Mouse (Mus musculus): ENCODE data around the gene Lrp2. TPM values are rescaled to one million over a fixed set of nuclear protein-coding genes. Genes with fewer than 3 reads are reported as not detected.
A peak's percentile ranks its signal among the peaks of the same experiment; 100 is the strongest.

Lrp2 gene
- polyA plus RNA-seq, 1 experiment from 2014 or later: 1.2 TPM

GRCm38 (mm10) chr2:69580091-69580490 is 5.8 kb downstream of the Lrp2 start:
- 93% methylated on average over 2 of the region's 2 CpGs for whole genome bisulfite sequencing
- H3K4me2 ChIP-seq: no peak overlapping the region
- no peak overlapping the region for H3K27ac ChIP-seq
- no peak overlapping the region for H3K4me3 ChIP-seq
- H3K27me3 ChIP-seq (replicated peaks): peaks cover 15% of the 10 kb centered on the region
- no peaks in the 10 kb centered on the region for H3K36me3 ChIP-seq (replicated peaks)
- H3K9me3 ChIP-seq: no peaks in the 10 kb centered on the region
- H3K9ac ChIP-seq: no peak overlapping the region
- no peak for ATAC-seq (replicated peaks)
- H3K4me1 ChIP-seq: peaks cover 9% of the 10 kb centered on the region

DNA sequence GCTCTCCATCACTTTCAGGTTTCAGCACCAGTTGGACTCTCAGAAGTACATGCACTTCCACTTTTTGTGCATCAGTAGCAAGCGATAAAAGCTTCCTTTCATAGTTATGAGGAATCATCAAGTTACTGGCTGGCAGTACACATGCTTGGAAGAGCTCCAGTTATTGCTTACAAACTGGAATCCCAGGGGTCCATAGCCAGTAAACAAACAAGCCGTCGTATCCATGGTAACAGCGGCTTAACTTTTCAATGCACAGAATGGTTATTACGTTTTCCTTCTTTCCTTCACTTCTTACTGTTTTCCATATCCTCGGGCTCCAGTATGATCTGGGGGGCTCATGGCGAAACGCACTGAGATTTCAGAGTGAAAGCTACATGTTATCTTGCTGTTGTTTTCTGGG is 7.7 kb downstream of the Lrp2 start:
- H3K36me3 ChIP-seq (replicated peaks): no peaks in the 10 kb centered on the region
- WGBS: 67% methylated on average over 8 of the region's 8 CpGs
- no peak overlapping the region for H3K9ac ChIP-seq
- no peak overlapping the region for H3K4me3 ChIP-seq
- H3K4me1 ChIP-seq: no peaks in the 10 kb centered on the region
- H3K27me3 ChIP-seq (replicated peaks): peaks cover 8% of the 10 kb centered on the region
- no peak for ATAC-seq (replicated peaks)
- H3K27ac ChIP-seq: no peak overlapping the region
- no peak overlapping the region for H3K4me2 ChIP-seq
- no peaks in the 10 kb centered on the region for H3K9me3 ChIP-seq

- no peaks in the 10 kb centered on the region for H3K27me3 ChIP-seq (replicated peaks)
- no peaks in the 10 kb centered on the region for H3K4me1 ChIP-seq
- H3K9me3 ChIP-seq: no peaks in the 10 kb centered on the region
- WGBS: 94% methylated on average over 1 of the region's 1 CpGs
- no peak overlapping the region for H3K27ac ChIP-seq
- H3K36me3 ChIP-seq (replicated peaks): no peaks in the 10 kb centered on the region
- H3K4me3 ChIP-seq: no peak overlapping the region
- H3K9ac ChIP-seq: no peak overlapping the region
- ATAC-seq (replicated peaks): no peak
- H3K4me2 ChIP-seq: no peak overlapping the region
These were observed 9.3 kb downstream of the Lrp2 start for GRCm38 (mm10) chr2:69576531-69576930.

GRCm38 (mm10) chr2:69574934-69575333 is 10.9 kb downstream of the Lrp2 start:
- no peaks in the 10 kb centered on the region for H3K9me3 ChIP-seq
- ATAC-seq (replicated peaks): no peak
- no peaks in the 10 kb centered on the region for H3K27me3 ChIP-seq (replicated peaks)
- H3K27ac ChIP-seq: no peak overlapping the region
- H3K36me3 ChIP-seq (replicated peaks): no peaks in the 10 kb centered on the region
- 64% methylated on average over 6 of the region's 6 CpGs for WGBS
- no peaks in the 10 kb centered on the region for H3K4me1 ChIP-seq
- H3K4me3 ChIP-seq: no peak overlapping the region
- H3K9ac ChIP-seq: no peak overlapping the region
- no peak overlapping the region for H3K4me2 ChIP-seq

GRCm38 (mm10) chr2:69574261-69574660 is 11.6 kb downstream of the Lrp2 start:
- no peaks in the 10 kb centered on the region for H3K9me3 ChIP-seq
- no peaks in the 10 kb centered on the region for H3K4me1 ChIP-seq
- H3K27me3 ChIP-seq (replicated peaks): no peaks in the 10 kb centered on the region
- H3K4me2 ChIP-seq: no peak overlapping the region
- H3K4me3 ChIP-seq: no peak overlapping the region
- no peak overlapping the region for H3K9ac ChIP-seq
- no peaks in the 10 kb centered on the region for H3K36me3 ChIP-seq (replicated peaks)
- WGBS: 81% methylated on average over 3 of the region's 3 CpGs
- ATAC-seq (replicated peaks): no peak
- no peak overlapping the region for H3K27ac ChIP-seq

DNA sequence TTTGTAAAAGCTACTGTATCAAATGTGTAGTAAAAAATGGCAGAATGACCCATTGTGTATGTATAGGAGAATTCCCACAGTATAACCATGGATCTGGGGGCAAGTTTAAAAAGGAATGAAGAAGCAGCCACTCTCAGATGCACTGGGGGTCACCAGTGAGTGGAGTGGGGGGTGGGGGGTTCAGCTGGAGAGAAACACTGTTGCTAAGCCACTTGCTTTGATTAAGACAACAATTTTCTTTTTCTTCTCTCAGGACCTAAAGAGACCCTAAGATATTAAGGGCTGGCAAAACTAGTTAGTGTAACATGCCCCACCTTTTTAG is 12.2 kb downstream of the Lrp2 start:
- H3K4me2 ChIP-seq: no peak overlapping the region
- H3K27me3 ChIP-seq (replicated peaks): no peaks in the 10 kb centered on the region
- H3K36me3 ChIP-seq (replicated peaks): no peaks in the 10 kb centered on the region
- H3K27ac ChIP-seq: no peak overlapping the region
- no peak overlapping the region for H3K4me3 ChIP-seq
- no peaks in the 10 kb centered on the region for H3K4me1 ChIP-seq
- ATAC-seq (replicated peaks): no peak
- H3K9me3 ChIP-seq: no peaks in the 10 kb centered on the region
- no peak overlapping the region for H3K9ac ChIP-seq

DNA sequence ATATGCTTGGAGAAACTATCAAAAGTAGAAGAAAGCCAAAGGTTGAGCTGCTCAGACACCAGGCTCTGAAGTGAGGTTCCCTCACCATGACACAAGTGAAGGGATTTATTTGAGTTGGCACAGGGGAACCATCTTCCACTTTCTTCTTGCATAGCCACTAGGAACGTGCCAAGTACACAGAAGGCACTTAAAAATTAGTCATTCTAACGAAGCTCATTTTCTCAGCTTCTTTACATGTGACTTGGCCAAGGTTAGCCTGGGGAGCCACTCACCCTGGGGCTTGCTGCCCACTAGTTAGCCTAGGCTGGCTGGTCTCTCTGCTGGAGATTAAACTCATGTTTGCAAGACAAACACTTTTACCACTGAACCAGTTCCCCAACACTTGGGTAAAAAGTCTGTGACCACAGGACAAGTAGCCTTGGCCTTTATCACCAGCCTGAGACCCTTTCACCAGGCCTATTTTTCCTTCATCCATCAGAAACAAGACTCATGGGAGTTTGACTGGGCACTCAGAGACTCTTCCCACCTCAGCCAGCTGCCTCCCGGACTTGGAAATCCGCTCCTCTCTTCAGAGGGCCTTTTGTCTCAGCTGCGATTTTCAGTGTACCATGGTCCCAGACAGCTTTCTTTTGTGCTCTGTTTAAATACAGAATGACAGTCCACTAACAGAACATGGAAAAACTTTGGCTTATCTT is 12.7 kb downstream of the Lrp2 start:
- no peaks in the 10 kb centered on the region for H3K4me1 ChIP-seq
- no peaks in the 10 kb centered on the region for H3K9me3 ChIP-seq
- H3K4me3 ChIP-seq: no peak overlapping the region
- no peak overlapping the region for H3K4me2 ChIP-seq
- no peaks in the 10 kb centered on the region for H3K27me3 ChIP-seq (replicated peaks)
- no peaks in the 10 kb centered on the region for H3K36me3 ChIP-seq (replicated peaks)
- 0 out of 2 replicates have a peak overlapping the region, but pooled peaks have one; percentile 41 for H3K27ac ChIP-seq
- no peak for ATAC-seq (replicated peaks)
- H3K9ac ChIP-seq: no peak overlapping the region
- 48% methylated on average over 5 of the region's 5 CpGs for WGBS

DNA sequence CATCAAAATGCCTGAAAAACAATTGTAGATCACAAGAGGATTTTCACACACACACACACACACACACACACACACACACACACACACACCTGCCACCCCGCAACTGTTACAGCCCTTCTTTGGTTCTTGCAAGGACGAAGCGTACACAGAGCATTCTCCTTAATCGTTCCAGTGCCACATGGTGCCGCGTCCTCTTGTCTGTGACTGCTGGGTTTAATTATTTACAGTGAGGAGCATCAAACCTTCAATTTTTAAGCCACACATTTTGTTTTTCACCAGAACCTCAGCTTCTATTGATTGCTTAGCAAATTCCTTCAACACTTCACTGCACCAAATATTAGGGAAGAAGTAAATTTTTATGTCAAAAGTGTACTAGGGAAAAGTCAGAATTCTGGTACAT is 15.3 kb downstream of the Lrp2 start:
- H3K4me3 ChIP-seq: no peak overlapping the region
- no peak overlapping the region for H3K9ac ChIP-seq
- no peaks in the 10 kb centered on the region for H3K27me3 ChIP-seq (replicated peaks)
- no peak overlapping the region for H3K27ac ChIP-seq
- H3K9me3 ChIP-seq: no peaks in the 10 kb centered on the region
- ATAC-seq (replicated peaks): no peak
- H3K36me3 ChIP-seq (replicated peaks): no peaks in the 10 kb centered on the region
- 78% methylated on average over 6 of the region's 6 CpGs for WGBS
- no peak overlapping the region for H3K4me2 ChIP-seq
- no peaks in the 10 kb centered on the region for H3K4me1 ChIP-seq

GRCm38 (mm10) chr2:69566281-69566680 is 19.6 kb downstream of the Lrp2 start:
- WGBS: 74% methylated on average over 7 of the region's 7 CpGs
- Histone ChIP-seq H3K27ac (no peak overlapping the region), H3K4me1 (no peaks in the 10 kb centered on the region)

GRCm38 (mm10) chr2:69563492-69563891 is 22.4 kb downstream of the Lrp2 start:
- H3K4me2 ChIP-seq: no peak overlapping the region
- no peak overlapping the region for H3K4me3 ChIP-seq
- no peaks in the 10 kb centered on the region for H3K9me3 ChIP-seq
- H3K27me3 ChIP-seq (replicated peaks): no peaks in the 10 kb centered on the region
- H3K4me1 ChIP-seq: no peaks in the 10 kb centered on the region
- WGBS: 92% methylated on average over 6 of the region's 6 CpGs
- H3K9ac ChIP-seq: no peak overlapping the region
- H3K36me3 ChIP-seq (replicated peaks): no peaks in the 10 kb centered on the region
- H3K27ac ChIP-seq: no peak overlapping the region
- no peak for ATAC-seq (replicated peaks)

More at GRCm38 (mm10) chr2:69566281-69566680, 19.6 kb downstream of the Lrp2 start:
- Histone ChIP-seq H3K36me3 (replicated peaks) (no peaks in the 10 kb centered on the region), H3K4me2 (no peak overlapping the region), H3K9ac (no peak overlapping the region), H3K27me3 (replicated peaks) (no peaks in the 10 kb centered on the region), H3K9me3 (no peaks in the 10 kb centered on the region), H3K4me3 (no peak overlapping the region)
- no peak for ATAC-seq (replicated peaks)

- no peak overlapping the region for H3K27ac ChIP-seq
- WGBS: 76% methylated on average over 5 of the region's 5 CpGs
- H3K9ac ChIP-seq: no peak overlapping the region
- no peak overlapping the region for H3K4me2 ChIP-seq
- no peaks in the 10 kb centered on the region for H3K36me3 ChIP-seq (replicated peaks)
- H3K4me3 ChIP-seq: no peak overlapping the region
- ATAC-seq (replicated peaks): no peak
- no peaks in the 10 kb centered on the region for H3K4me1 ChIP-seq
- H3K27me3 ChIP-seq (replicated peaks): no peaks in the 10 kb centered on the region; the same call in 1 of the 2 replicates
- H3K9me3 ChIP-seq: no peaks in the 10 kb centered on the region
These were observed 23.1 kb downstream of the Lrp2 start for GRCm38 (mm10) chr2:69562761-69563160.

DNA sequence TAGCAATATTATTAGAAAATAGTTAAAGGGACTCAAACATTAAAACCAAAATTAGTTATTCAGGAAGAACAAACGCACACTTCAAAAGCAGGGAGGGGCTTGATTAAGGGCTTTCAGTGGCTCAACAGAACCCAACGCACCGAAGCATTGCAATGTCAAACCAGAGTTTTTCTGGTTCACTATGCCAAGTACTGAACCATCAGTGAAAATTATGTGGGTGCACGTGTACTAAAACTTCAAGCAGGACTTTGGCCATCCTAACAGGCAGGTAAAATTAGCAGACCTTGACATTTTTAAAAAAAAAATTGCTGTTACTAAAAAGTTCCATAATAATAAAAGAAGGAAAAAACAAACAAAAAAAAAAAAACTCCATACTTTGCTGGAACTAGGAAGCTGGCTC is 25.6 kb downstream of the Lrp2 start:
- no peaks in the 10 kb centered on the region; the same call in 1 of the 2 replicates for H3K27me3 ChIP-seq (replicated peaks)
- H3K4me3 ChIP-seq: no peak overlapping the region
- no peaks in the 10 kb centered on the region for H3K4me1 ChIP-seq
- H3K4me2 ChIP-seq: no peak overlapping the region
- 76% methylated on average over 4 of the region's 4 CpGs for WGBS
- ATAC-seq (replicated peaks): no peak
- no peaks in the 10 kb centered on the region for H3K36me3 ChIP-seq (replicated peaks)
- no peak overlapping the region for H3K9ac ChIP-seq
- H3K9me3 ChIP-seq: no peaks in the 10 kb centered on the region
- H3K27ac ChIP-seq: no peak overlapping the region

DNA sequence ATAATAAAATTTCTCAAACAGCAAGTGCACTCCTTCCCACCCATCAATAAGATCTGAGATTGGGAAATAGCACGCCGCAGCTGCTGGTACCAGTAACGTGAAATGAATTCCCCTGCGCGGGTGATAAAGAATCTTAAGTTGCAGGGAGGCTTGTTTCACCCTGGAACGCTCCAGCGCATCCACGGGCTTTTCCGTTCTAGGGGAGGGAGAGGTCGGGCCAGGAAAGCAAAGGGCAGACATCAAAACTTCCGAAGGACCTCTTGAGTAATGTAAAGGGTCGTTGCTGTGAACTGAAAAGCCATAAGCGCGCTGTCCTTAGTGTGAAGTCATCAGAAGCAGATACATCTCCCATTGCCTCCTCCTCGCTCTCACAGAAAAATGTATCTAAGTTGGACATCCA is 26.5 kb downstream of the Lrp2 start:
- H3K9me3 ChIP-seq: no peaks in the 10 kb centered on the region
- no peak overlapping the region for H3K4me3 ChIP-seq
- H3K27me3 ChIP-seq (replicated peaks): no peaks in the 10 kb centered on the region; the same call in 1 of the 2 replicates
- no peak for ATAC-seq (replicated peaks)
- no peak overlapping the region for H3K4me2 ChIP-seq
- H3K36me3 ChIP-seq (replicated peaks): no peaks in the 10 kb centered on the region
- WGBS: 69% methylated on average over 15 of the region's 15 CpGs
- H3K27ac ChIP-seq: no peak overlapping the region
- no peaks in the 10 kb centered on the region for H3K4me1 ChIP-seq
- no peak overlapping the region for H3K9ac ChIP-seq
